Mouse (Mus musculus) sigmoid colon, adult 10 weeks (tissue): Measurements from ENCODE around the gene 1700034J05Rik. TPM values are rescaled to one million over a fixed set of nuclear protein-coding genes. Genes with fewer than 3 reads are reported as not detected.

Experiments used
- polyA plus RNA-seq: library from polyadenylated mRNA; stranded (reverse); fragments of 350-450 nt; fragmentation: Illumina TruSeq; extraction: RNeasy Lipid Tissue Mini Kit (QIAGEN cat#74804); gene quantifications from one replicate; pipeline ENCODE4 v1.2.3, GENCODE M21; 2014; ENCODE audit warnings: low read depth, low replicate concordance

The 1700034J05Rik gene
- polyA plus RNA-seq: not detected

DNA sequence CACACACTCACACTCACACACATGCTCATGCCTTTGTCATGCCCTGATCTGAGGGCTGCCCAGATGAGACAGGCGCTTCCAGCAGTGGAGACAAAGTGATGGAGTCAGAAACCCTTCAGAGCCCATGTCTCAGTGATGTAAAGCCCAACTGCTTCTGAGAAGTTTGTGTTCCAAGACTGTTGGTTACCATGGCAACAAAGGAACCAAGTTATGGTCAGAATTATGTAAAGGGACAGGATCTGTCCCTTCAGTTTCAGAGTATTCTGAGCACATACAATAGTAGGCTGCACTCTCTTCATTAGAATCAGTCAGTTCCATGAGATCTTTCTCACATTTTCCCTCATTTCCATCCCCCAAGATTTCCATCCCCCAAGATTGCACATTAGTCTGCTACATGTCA is at the start of gene 1700034J05Rik:
1700034J05Rik (minus strand) TSS at position 165 of the 400 bp plus-strand sequence.

Other genes starting within 250 kb of the 1700034J05Rik start
- 96.8 TPM for gene Stk38l, start 229.4 kb downstream of the 1700034J05Rik start, polyA plus RNA-seq
- gene Arntl2, start 158.4 kb downstream of the 1700034J05Rik start, polyA plus RNA-seq: 4.5 TPM
- not detected for gene Smco2, start 104.3 kb downstream of the 1700034J05Rik start, polyA plus RNA-seq
- gene Ppfibp1, start 65.9 kb downstream of the 1700034J05Rik start, polyA plus RNA-seq: 46.1 TPM
- 245 TPM for gene Rep15, start 78.2 kb upstream of the 1700034J05Rik start, polyA plus RNA-seq
- 33.5 TPM for gene Mrps35, start 88.3 kb upstream of the 1700034J05Rik start, polyA plus RNA-seq
- gene Mansc4, start 132.6 kb upstream of the 1700034J05Rik start, polyA plus RNA-seq: not detected
- 20.3 TPM for gene Klhl42, start 137.0 kb upstream of the 1700034J05Rik start, polyA plus RNA-seq